Mouse (Mus musculus): ENCODE data around the gene Zp3.
A peak's percentile ranks its signal among the peaks of the same experiment; 100 is the strongest.

The Zp3 gene

DNA sequence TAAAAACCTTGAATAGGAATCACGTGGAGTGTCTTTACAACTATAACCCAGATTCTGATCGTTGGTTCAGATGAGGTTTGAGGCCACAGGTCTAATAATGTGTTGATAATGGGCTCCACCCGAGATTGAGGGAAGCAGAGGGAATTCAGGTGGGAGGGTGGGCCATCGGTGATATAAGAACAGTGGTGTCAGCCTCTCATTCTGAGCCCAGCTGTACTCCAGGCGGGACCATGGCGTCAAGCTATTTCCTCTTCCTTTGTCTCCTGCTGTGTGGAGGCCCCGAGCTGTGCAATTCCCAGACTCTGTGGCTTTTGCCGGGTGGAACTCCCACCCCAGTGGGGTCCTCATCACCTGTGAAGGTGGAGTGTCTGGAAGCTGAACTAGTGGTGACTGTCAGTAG lies at the start of gene Zp3:
Gene Zp3 (plus strand): TSS at position 196 of the 400 bp plus-strand sequence.
- DNase-seq, result no peak

- no peak for DNase-seq
Measured at GRCm38 (mm10) chr5:135931526-135931925, 48.4 kb upstream of the Zp3 start.

DNA sequence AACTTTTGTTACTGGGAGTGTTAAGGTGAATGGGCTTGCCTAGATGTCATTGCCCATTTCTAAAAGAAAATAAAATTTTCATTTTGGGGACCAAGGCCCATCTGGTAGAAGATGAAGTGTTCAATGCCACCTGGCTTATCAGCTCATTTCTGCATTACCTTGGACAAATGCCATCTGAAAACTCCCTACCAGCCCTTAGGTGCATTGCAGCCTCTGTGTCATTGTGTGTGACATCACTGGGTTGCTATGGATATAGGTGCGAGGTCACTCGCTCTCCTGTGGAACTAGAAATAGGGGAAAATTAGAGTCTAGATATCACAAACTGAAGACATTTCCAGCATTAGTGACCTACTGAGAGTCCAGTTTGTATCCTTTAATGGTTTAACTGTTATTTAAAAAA lies 47.5 kb upstream of the Zp3 start:
- DNase-seq, result no peak

DNA sequence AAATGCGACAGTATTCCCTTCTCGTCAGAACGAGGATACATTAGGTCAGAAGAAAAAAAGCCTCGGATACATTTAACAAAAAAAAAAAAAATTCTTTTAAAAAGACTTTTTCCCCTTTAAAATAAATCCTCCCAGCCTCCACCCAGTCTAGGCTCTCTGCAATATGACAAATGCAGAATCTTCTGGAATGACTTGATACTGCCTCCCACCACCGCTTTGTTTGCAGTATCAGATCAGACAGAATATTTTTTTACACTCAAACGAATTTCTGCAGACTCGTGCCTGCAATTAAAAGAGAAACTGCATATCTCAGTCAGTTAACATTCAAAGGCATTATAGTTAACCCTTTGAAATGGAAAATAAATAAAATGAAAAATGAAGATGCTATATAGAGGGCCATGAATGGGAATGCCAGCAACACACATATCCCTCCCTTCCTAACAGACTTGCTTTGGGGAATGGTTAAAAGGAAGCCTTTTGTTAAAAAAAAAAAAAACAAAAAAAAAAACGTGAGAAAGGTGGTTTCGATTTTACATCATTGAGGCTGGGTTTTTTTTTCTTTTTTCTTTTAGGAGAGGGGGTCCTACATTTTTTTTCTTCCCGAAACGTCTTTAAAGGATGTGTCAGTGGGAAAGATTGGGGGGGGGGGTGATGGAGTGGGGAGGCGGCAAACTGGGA lies 46.5 kb upstream of the Zp3 start:
- no peak for DNase-seq

GRCm38 (mm10) chr5:135933900-135934441 lies 45.9 kb upstream of the Zp3 start:
- peak; percentile 86 for DNase-seq

- DNase-seq, result peak; percentile 98
Measured at GRCm38 (mm10) chr5:135934481-135935175, 45.3 kb upstream of the Zp3 start, which contains the start of gene Ywhag. Gene Ywhag, minus strand, starts transcription at chr5:135934616.

GRCm38 (mm10) chr5:135935176-135935523 lies 44.7 kb upstream of the Zp3 start:
- DNase-seq, result no peak

- DNase-seq, result no peak
Measured at GRCm38 (mm10) chr5:135935641-135936190, 44.2 kb upstream of the Zp3 start.

- no peak for DNase-seq
Measured at GRCm38 (mm10) chr5:135940587-135940986, 39.3 kb upstream of the Zp3 start.

DNA sequence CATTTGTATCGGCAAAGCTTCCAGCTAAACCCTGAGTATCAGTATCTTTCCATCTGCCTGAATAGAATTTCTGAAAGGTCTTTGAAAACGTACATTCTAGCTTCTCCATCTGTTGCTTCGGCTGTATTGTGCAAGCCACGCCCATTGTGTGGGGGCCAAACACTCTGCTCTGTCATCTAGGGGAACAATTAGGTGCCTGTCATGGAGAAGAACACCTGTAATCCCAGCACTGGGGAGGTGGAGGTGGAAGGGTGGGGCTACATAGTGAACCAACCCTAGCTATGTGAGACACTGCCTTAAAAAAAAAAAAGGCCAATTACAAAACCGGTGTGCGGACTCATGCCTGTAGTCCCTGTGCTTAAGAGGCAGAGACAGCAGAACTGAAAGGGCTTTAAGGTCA lies 37.2 kb upstream of the Zp3 start:
- DNase-seq, result no peak

GRCm38 (mm10) chr5:135945916-135946408 lies 33.9 kb upstream of the Zp3 start:
- DNase-seq, result no peak

DNA sequence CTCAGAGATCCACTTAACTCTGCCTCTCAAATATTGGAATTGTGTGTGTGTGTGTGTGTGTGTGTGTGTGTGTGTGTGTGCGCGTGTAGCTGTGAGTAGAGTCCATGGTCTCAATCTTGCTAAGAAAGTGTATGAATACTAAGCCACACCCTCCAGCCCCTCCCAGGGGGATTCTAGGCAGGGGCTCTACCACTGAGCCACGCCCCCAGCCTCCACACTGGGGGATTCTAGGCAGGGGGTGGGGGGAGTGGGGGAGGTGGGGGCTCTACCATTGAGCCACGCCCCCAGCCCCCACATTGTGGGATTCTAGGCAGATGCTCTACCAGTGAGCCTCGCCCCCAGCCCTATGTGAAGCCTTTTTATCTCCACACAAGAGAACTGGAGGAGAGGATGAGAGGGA lies 33.3 kb upstream of the Zp3 start:
- DNase-seq, result no peak

DNA sequence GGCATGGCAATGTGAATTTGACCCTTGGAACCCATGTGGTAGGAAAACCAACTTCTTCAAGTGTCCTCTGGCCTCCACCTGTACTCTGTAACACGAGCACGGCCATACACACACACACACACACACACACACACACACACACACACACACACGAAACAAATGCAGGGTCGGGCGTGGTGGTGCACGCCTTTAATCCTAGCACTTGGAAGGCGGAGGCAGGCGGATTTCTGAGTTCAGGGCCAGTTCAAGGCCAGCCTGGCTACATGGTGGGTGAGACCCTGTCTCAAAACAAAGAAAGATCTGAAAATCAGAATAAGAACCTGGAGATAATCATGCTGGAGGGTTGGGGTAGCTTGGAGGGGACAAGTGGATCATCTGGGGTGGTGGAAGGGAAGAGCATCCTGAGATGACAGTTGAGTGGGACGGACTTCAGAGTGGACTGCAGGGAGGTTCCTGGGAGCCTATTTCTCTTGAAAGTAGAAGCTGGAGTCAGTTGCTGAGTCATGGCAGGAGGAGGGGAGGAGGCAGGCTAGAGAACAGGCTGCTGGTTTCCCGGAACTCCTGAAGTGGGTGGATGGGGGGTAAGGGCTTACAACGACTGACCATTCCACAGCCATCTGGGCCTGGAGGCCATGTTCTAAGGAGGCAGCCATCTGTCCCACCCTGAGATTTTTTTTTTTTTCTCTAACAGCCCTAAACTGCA lies 29.0 kb upstream of the Zp3 start:
- no peak for DNase-seq

- DNase-seq, result no peak
Measured at GRCm38 (mm10) chr5:135951660-135952059, 28.2 kb upstream of the Zp3 start.

- no peak for DNase-seq
Measured at GRCm38 (mm10) chr5:135952830-135953229, 27.1 kb upstream of the Zp3 start.

GRCm38 (mm10) chr5:135956300-135957206 lies 23.3 kb upstream of the Zp3 start:
- DNase-seq, result no peak

GRCm38 (mm10) chr5:135957207-135957974 lies 22.5 kb upstream of the Zp3 start:
- DNase-seq, result peak; percentile 98

- DNase-seq, result no peak
Measured at GRCm38 (mm10) chr5:135958367-135958766, 21.5 kb upstream of the Zp3 start.

GRCm38 (mm10) chr5:135959911-135960310 lies 20.0 kb upstream of the Zp3 start:
- no peak for DNase-seq

GRCm38 (mm10) chr5:135960909-135961635 lies 18.8 kb upstream of the Zp3 start:
- DNase-seq, result no peak

GRCm38 (mm10) chr5:135962125-135962491 lies 17.8 kb upstream of the Zp3 start:
- DNase-seq, result no peak

All from layer of hippocampus, adult 9-11 months (tissue).